Mouse (Mus musculus): Measurements from ENCODE around the gene Xkr7.

The Xkr7 gene

GRCm38 (mm10) chr2:153033545-153034230 is 2.0 kb downstream of the Xkr7 start:
- no peak for DNase-seq

DNA sequence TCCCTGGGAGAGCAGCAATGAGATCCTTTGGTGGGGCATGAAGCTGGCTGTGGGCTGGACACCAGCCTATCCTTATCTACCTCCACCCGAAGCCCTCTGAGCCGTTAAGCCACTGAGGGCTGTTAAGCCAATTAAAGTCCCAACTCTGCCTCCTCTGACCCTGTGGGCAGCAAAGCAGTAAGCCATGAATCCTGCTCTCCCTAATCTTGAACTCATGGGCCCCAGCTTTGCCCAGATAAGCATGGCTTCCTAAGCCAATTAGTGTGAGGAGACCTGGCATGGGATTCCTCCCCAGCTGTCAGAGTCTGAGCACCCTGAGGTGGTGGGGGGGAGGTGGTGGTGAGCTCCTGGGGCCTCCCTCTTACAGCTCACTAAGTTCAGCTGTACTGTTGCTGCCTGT is 5.0 kb downstream of the Xkr7 start:
- no peak for DNase-seq

- no peak for DNase-seq
Observed at GRCm38 (mm10) chr2:153043886-153044285, 12.2 kb downstream of the Xkr7 start.

DNA sequence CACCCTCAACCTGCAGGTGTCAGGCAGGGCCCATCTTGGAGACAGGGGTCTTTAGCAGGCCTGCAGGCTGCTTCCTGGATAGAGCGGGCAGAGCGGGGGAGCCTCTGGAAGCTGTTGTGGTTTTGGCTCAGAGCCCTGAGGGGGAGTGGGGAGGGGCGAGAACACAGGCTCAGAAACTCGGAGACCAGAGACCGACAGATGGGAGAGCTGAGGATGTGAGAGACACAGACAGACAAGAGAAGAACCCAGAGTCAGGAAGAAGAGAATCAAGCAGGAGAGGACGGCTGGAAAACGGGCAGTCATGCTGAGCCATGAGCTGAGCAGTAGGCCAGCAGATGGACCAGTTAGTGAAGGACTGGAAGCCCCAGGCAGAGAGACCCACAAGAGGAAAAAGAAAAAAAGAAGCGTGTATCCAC is 14.2 kb downstream of the Xkr7 start:
- peak; percentile 69 for DNase-seq

DNA sequence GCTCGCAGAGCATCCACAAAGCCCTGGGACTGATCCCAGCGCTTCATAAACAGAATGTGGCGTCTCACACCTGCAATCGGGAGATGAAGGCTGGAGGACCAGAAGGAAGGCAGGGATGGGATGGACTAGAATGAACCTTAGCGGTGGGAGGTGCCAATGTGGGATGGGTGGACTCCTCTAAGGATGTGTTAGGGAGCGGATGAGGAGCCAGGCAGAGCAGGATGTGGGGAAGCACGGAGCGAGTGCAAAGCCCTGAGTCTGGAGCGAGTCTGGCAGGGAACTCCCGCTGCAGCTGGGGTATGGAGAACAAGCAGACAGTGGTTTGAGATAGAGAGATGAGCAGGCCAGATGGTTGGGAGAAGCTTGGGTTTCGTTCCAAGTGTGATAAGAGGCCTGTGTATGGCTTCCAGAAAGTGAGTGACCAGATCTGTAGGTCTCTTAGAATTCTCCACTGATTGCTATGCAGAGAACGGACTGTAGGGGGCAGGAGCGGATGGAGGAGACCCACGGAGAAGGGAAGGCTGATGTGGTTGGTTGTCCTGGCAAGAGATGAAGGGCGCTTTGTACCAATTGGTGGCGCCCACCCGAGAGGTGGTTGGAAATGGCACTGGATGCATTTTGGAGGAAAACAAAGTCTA is 16.3 kb downstream of the Xkr7 start:
- DNase-seq: peak; percentile 62

- DNase-seq: peak; percentile 56
Observed at GRCm38 (mm10) chr2:153049288-153049996, 17.8 kb downstream of the Xkr7 start.

DNA sequence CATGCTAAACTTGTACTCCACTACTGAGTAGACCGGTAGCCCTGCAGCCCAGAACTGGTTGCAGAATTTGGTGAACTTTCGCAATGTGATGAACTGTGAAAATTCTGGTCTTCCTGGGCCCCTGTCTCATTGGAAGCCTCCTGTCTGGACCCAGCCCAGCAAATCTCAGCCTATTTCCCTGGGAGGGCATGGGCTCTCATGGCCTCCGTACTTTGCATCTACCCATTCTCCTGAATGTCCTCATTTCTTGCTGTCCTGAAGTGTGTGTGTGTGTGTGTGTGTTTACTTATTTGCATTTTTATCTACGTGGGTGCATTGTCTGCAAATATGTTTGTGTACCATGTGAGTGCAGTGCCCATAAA is 18.3 kb downstream of the Xkr7 start:
- no peak for DNase-seq

DNA sequence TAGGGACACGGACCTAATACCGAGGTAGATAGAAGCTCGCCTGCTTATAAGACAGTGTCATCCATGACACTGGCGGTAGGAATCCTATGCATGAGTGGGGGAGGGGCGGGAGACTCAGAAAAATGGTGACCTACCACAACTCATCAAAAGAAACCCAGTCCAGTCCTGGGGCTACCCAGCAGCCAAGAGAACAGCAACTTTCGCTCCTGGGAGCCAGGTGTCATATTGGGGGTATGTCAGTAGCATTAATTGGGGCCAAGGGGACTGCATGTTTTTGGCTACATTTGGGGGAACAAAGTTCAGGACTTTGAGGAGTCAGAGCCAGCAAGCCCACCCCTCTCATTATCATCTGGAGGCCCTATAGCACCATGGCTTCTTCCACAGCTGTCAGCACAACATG is 19.4 kb downstream of the Xkr7 start:
- no peak for DNase-seq

GRCm38 (mm10) chr2:153051537-153051936 is 19.9 kb downstream of the Xkr7 start:
- no peak for DNase-seq

DNA sequence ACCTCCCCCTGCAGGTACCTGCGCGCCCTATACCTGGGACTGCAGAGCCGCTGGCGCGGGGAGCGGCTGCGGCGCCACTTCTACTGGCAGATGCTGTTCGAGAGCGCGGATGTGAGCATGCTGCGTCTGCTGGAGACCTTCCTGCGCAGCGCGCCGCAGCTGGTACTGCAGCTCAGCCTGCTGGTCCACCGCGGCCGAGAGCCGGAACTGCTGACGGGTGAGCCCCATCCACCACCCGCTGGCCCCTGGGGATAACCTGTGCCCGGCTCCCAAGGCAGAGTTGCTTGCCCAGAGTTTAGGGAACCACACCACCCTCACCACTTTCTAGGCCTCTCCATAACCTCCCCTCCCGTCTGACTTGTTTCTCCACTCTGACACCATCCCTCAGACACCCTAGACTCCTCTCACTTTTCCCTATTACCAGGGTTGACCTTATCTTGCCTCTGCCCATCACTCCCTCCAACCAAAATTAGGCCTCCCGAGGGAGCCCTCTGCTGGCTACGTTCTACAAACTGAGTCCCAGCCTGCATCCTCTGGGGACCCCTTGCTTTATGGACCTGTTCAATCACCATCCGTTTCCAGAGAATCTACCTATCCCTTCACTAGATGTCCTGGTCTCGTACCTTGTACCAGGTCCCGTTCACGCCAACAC is 21.2 kb downstream of the Xkr7 start:
- DNase-seq: peak; percentile 36

DNA sequence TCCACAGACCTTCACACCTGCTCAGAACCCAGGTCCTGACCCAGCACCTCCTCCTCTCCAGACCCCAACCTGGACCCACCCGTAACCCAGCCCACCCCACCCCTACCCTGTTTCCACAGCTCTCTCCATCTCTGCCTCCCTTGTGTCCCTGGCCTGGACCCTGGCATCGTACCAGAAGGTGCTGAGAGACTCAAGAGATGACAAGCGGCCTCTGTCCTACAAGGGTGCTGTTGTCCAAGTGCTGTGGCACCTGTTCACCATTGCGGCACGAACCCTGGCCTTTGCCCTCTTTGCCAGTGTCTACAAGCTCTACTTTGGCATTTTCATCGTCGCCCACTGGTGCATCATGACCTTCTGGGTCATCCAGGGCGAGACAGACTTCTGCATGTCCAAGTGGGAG is 22.2 kb downstream of the Xkr7 start:
- no peak for DNase-seq

GRCm38 (mm10) chr2:153055270-153055920 is 23.7 kb downstream of the Xkr7 start:
- DNase-seq: no peak

GRCm38 (mm10) chr2:153058365-153058764 is 26.7 kb downstream of the Xkr7 start:
- DNase-seq: no peak

- no peak for DNase-seq
Observed at GRCm38 (mm10) chr2:153060216-153060615, 28.6 kb downstream of the Xkr7 start.

DNA sequence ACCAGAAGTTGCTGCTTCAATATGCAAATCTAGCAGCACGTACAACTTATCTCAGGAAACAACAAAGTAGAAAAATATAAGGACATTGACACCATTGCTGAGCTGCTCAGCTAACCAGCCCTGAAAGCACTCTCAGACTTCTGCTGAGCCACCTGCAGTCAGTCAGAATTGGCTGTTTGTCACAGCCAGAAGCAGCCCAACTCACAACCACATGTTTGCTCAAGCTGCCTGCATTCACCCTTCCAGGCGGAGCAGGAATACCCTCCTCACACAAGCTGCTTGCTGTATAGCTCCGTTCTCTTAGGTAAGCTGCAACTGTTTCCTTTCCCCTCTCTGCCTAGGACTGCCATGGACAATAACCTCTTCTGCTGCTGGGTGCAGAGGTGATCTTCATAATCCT is 31.7 kb downstream of the Xkr7 start:
- no peak for DNase-seq

DNA sequence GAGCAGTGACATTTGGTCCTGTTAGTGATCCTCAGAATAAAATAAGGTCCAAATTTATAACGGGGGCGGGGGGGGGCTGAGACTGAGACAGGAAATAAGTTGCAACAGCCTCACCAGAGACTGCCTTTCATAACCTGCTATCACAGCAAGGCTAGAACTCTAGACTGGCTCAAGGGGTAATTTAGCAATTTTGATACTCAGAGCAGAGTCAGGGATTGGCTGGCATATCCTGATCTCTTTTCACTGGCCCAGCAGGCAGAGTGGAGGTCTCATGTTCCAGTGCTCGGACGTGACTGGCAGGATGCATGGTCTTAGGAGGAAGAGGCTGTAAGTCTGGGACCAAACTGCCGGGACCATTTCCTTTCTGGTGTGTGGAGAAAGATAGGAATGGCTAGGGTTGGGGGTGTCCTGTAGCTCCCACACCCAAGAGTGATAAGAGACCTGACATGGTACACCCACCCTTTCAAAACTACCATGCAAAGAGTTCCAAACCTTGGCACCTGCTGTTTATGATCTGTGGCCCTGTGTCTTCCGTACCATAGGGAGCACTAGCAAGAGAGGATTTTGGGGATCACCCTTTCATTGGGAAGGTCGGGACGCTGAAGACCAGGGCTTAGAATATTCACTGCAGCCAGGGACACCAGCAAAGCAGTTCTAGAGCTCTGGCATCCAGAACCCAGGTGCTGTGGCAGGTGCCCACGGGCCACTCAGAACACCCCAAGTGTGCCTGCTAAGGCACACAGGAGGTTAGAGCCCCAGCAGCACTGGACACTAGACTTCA is 32.7 kb downstream of the Xkr7 start:
- DNase-seq: no peak

GRCm38 (mm10) chr2:153065747-153066508 is 34.3 kb downstream of the Xkr7 start, which contains the start of gene Ccm2l:
Ccm2l (plus strand) TSS chr2:153065955.
- no peak for DNase-seq

DNA sequence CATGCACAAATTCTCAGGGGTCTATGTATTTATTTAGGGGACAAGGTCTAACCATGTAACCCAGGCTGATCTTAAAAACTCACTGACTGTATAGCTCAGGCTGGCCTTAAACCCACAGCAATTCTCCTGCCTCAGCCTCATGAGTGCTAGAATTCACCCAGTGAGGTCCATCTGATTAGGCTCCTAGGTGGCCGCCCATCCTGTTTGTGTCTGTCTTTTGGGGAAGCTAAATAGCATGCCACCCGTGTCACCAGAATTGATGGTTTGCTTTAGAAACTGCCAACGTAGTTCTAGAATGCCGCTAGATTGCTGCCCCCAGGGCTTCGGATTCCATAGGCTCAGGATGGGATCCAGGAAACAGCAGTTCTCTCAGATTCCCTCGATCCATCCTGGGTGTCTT is 35.3 kb downstream of the Xkr7 start:
- DNase-seq: no peak

DNA sequence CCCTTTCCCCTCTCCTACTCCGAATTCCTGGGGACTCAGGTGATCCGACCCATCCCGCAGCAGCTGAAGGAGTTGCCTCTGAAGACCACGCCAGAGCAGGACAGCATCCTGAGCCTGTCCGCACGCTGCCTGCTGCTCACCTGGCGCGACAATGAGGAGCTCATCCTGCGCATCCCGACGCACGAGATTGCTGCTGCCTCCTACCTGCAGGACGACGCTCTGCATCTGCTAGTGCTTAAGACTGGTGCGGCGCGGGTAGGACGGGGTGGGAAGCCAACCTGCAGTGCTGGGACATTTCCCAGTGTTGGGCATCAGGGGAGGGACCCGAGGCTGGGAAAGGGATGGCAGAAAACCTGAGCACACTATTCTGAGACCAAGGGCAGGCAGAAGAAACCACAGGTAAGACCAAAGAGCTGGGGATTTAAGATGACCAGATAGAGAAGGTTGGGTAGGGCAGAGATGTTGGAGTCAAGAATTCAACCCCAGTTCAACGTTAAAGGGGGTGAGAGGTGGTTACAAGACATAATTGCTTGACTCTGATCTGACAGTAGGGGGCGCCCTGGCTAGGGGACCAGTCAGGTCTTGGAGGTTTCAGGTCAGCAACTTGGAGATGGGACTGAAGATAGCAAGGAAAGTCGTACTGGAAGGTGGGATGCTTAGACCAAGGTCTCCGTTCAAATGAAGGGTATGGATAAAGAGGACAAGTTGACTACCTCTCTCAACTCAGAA is 39.3 kb downstream of the Xkr7 start:
- no peak for DNase-seq

- DNase-seq: no peak
Observed at GRCm38 (mm10) chr2:153071491-153072184, 40.0 kb downstream of the Xkr7 start.
